Mouse (Mus musculus) right cerebral cortex, postnatal 36 days (tissue): ENCODE results near the gene Gpr156.

Source experiments
- DNase-seq, 2 experiments: peaks; one replicate each; pipeline ENCODE4 v3.0.0; 2022; ENCODE audit warnings: low spot score in 2 of 2, mixed read lengths in 1 of 2

Gene Gpr156

GRCm38 (mm10) chr16:37916818-37917201 lies 514 bp downstream of the Gpr156 start:
- no peak for DNase-seq

GRCm38 (mm10) chr16:37919000-37919399 lies 2.7 kb downstream of the Gpr156 start:
- no peak for DNase-seq

- DNase-seq: no peak
These were observed 4.6 kb downstream of the Gpr156 start for GRCm38 (mm10) chr16:37920842-37921409.

- DNase-seq: no peak
These were observed 9.8 kb downstream of the Gpr156 start for GRCm38 (mm10) chr16:37926087-37926486.

- DNase-seq: no peak
These were observed 10.8 kb downstream of the Gpr156 start for GRCm38 (mm10) chr16:37927117-37927516.

GRCm38 (mm10) chr16:37929006-37929405 lies 12.7 kb downstream of the Gpr156 start:
- DNase-seq: no peak

GRCm38 (mm10) chr16:37929626-37930025 lies 13.3 kb downstream of the Gpr156 start:
- no peak for DNase-seq

- DNase-seq: no peak
These were observed 18.6 kb downstream of the Gpr156 start for GRCm38 (mm10) chr16:37934932-37935331.

GRCm38 (mm10) chr16:37937276-37937675 lies 21.0 kb downstream of the Gpr156 start:
- no peak for DNase-seq

- DNase-seq: peak; percentile 70 to 83
These were observed 22.1 kb downstream of the Gpr156 start for GRCm38 (mm10) chr16:37938125-37939081.

GRCm38 (mm10) chr16:37939082-37939863 lies 23.0 kb downstream of the Gpr156 start:
- no peak for DNase-seq

- no peak for DNase-seq
These were observed 24.0 kb downstream of the Gpr156 start for GRCm38 (mm10) chr16:37940291-37940690.

GRCm38 (mm10) chr16:37943701-37944100 lies 27.4 kb downstream of the Gpr156 start:
- DNase-seq: no peak

- no peak for DNase-seq
These were observed 28.9 kb downstream of the Gpr156 start for GRCm38 (mm10) chr16:37945031-37945796.

GRCm38 (mm10) chr16:37947160-37947559 lies 30.9 kb downstream of the Gpr156 start:
- DNase-seq: no peak

GRCm38 (mm10) chr16:37948365-37948764 lies 32.1 kb downstream of the Gpr156 start:
- DNase-seq: no peak

GRCm38 (mm10) chr16:37951171-37951570 lies 34.9 kb downstream of the Gpr156 start:
- no peak for DNase-seq

- DNase-seq: no peak
These were observed 36.9 kb downstream of the Gpr156 start for GRCm38 (mm10) chr16:37953186-37953585.

- no peak for DNase-seq
These were observed 38.0 kb downstream of the Gpr156 start for GRCm38 (mm10) chr16:37953991-37954942.

- no peak for DNase-seq
These were observed 39.1 kb downstream of the Gpr156 start for GRCm38 (mm10) chr16:37955336-37955917.
